Mouse (Mus musculus) midbrain, embryonic 15.5 days (tissue): ENCODE measurements around the gene Wdr5b. TPM values are rescaled to one million over a fixed set of nuclear protein-coding genes. Genes with fewer than 3 reads are reported as not detected.
"Not testable (repeated sequence)": the region's sequence is repeated elsewhere in the genome, so short reads cannot be mapped to it uniquely, and the experiment has no call there.

Experiments
- ATAC-seq: fragments of 200-750 bp; cut with Nextera tagmentation; replicated peaks from 2 replicates; pipeline ENCODE4 v1.8.0; 2017; ENCODE audit warnings: moderate TSS enrichment
- H3K27ac ChIP-seq: fragments of 300-500 bp; sonication (generic); 2 replicates; pipeline ENCODE4 v1.5.1; 2015; ENCODE audit warnings: mild to moderate bottlenecking, inconsistent platforms
- H3K27me3 ChIP-seq: fragments of 300-500 bp; sonication (generic); replicated peaks from 2 replicates; pipeline ENCODE4 v1.6.1; 2015; ENCODE audit warnings: inconsistent platforms
- H3K36me3 ChIP-seq: fragments of 300-500 bp; sonication (generic); replicated peaks from 2 replicates; pipeline ENCODE4 v1.6.1; 2015; ENCODE audit warnings: inconsistent platforms
- H3K4me1 ChIP-seq: fragments of 300-500 bp; sonication (generic); 2 replicates; pipeline ENCODE4 v1.6.1; 2015; ENCODE audit warnings: inconsistent platforms
- H3K4me2 ChIP-seq: fragments of 300-500 bp; sonication (generic); 2 replicates; pipeline ENCODE4 v1.6.1; 2015; ENCODE audit warnings: inconsistent platforms, mild to moderate bottlenecking, moderate library complexity
- H3K4me3 ChIP-seq: fragments of 300-500 bp; sonication (generic); 2 replicates; pipeline ENCODE4 v1.5.1; 2015; ENCODE audit warnings: mild to moderate bottlenecking, inconsistent platforms
- H3K9ac ChIP-seq: fragments of 300-500 bp; sonication (generic); 2 replicates; pipeline ENCODE4 v1.6.1; 2015; ENCODE audit warnings: mild to moderate bottlenecking, inconsistent platforms
- H3K9me3 ChIP-seq: fragments of 300-500 bp; sonication (generic); 2 replicates; pipeline ENCODE4 v1.6.1; 2016; ENCODE audit warnings: inconsistent platforms
- WGBS: fragments of 180-500 bp; shearing (Covaris S2); methylation state at CpG from one replicate; pipeline ENCODE4 v1.1.7; 2015; ENCODE audit warnings: mixed read lengths; 5-methylcytosine and 5-hydroxymethylcytosine counted together
- polyA plus RNA-seq: library from polyadenylated mRNA; unstranded; fragments of >200 nt; fragmentation: Nextera tagmentation; extraction: Ambion mirVana; gene quantifications from 2 replicates; pipeline ENCODE4 v1.2.1, GENCODE M21; 2015

Wdr5b gene
- polyA plus RNA-seq, 1 experiment from 2014 or later, result 13.2 TPM

DNA sequence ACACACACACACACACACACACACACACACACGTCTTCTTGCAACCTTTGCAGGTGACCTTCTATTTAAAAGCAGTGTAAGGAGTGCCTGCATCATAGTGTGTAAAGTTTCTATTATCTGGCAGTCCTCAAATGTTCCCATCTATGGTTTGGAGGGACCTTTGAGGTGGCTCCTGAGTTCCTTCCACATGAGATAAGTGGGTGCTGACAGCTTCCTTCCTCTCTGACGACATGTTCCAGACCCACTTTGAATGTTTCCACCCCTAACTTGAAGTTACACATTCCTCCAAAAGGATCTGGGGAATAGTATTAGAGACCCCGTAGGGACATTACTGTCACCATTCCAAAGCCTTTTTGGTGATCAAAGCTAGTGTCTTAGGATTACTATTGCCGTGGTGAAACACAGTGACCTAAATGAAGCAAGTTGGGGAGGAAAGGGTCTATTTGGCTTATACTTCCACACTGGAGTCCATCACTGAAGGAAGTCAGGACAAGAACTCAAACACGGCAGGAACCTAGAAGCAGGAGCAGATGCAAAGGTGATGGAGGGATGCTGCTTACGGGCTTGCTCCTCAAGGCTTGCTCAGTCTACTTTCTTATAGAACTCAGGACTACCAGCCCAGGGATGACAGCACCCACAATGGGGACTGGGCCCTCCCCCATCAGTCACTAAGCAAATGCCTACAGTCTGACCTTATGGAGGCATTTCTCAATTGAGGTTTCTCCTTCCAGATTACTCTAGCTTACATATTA, 12.7 kb downstream of the Wdr5b start:
- WGBS, result 92% methylated on average over 6 of the region's 6 CpGs
- H3K27ac ChIP-seq, result no peak overlapping the region
- no peak for ATAC-seq
- H3K4me1 ChIP-seq, result no peaks in the 10 kb centered on the region
- no peaks in the 10 kb centered on the region for H3K27me3 ChIP-seq
- H3K4me2 ChIP-seq, result no peak overlapping the region
- no peaks in the 10 kb centered on the region for H3K9me3 ChIP-seq
- H3K4me3 ChIP-seq, result no peak overlapping the region
- no peaks in the 10 kb centered on the region; the same call in 1 of the 2 replicates for H3K36me3 ChIP-seq
- no peak overlapping the region for H3K9ac ChIP-seq

DNA sequence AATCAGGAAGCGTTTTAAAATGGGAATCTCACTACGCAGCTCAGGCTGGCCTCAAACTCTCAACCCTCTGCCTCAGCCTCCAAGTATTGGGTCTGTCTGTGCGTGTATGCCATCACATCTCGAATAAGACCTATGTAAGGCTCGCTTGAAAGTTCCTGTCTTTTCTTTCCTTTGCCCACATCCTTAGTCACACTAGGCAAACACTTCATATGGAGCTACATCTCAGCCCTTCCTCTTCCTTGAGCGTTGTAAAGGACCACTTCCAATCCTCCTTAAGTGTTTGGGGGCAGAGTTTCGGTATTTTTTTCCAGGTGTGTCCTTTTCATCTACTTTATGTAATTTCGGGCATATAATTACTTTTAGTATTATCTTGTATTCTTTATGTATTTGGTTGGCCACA, 13.9 kb downstream of the Wdr5b start:
- no peak overlapping the region for H3K4me2 ChIP-seq
- no peak overlapping the region for H3K9ac ChIP-seq
- no peaks in the 10 kb centered on the region; the same call in 1 of the 2 replicates for H3K36me3 ChIP-seq
- H3K4me3 ChIP-seq, result no peak overlapping the region
- no peaks in the 10 kb centered on the region for H3K27me3 ChIP-seq
- H3K27ac ChIP-seq, result no peak overlapping the region
- no peak for ATAC-seq
- WGBS, result 93% methylated on average over 8 of the region's 8 CpGs
- H3K4me1 ChIP-seq, result no peaks in the 10 kb centered on the region
- no peaks in the 10 kb centered on the region for H3K9me3 ChIP-seq

DNA sequence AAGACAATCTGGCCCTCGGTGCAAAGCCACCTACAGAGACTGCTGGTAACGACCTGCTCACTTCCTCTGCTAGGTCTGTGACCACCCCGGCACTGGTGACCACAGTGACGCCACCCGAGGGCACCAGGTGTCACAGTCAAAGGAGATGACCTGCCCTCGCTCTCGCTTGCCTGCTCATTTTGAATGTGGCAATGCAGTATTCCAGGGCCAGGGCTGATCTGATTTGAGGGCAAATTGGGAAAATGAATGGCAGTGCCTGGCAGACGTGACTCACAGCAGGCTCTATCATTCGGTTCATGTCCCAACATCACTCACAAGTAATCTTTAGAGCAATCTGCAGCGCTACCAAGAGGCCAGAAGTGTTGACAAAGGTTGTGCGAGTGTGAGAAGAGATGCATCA, 15.4 kb downstream of the Wdr5b start:
- no peaks in the 10 kb centered on the region; the same call in 1 of the 2 replicates for H3K36me3 ChIP-seq
- ATAC-seq, result no peak
- no peaks in the 10 kb centered on the region for H3K27me3 ChIP-seq
- H3K27ac ChIP-seq, result no peak overlapping the region
- H3K4me3 ChIP-seq, result no peak overlapping the region
- H3K4me2 ChIP-seq, result no peak overlapping the region
- H3K9me3 ChIP-seq, result no peaks in the 10 kb centered on the region
- no peak overlapping the region for H3K9ac ChIP-seq
- H3K4me1 ChIP-seq, result no peaks in the 10 kb centered on the region
- WGBS, result 88% methylated on average over 11 of the region's 11 CpGs

DNA sequence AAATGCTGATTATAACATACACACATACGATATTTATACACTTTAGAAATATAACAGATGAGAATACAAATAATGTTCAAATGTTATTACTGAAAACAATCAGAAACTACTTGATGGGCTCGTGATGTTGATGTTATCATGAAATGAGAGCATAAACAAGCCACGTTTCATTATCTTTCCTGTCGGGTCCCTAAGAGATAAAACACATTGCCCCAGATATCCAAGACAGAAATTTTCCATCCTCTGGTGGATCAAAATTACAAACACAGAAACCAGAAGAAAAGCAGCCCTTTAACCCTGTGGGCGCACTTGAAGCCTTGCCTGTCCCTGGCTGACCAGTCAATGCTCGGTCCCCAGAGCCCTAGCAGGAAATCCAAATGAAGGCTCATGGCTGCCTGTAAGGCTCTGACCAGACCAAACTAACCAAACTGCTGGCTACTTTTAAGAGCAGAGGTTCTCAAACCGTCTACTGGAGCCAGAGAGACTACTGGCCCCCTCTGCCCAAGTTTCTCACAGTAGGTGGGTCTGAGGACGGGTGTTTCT, 17.0 kb downstream of the Wdr5b start:
- H3K9ac ChIP-seq, result no peak overlapping the region
- no peaks in the 10 kb centered on the region for H3K36me3 ChIP-seq
- ATAC-seq, result no peak
- H3K4me3 ChIP-seq, result no peak overlapping the region
- no peak overlapping the region for H3K27ac ChIP-seq
- no peak overlapping the region for H3K4me2 ChIP-seq
- H3K27me3 ChIP-seq, result no peaks in the 10 kb centered on the region
- 86% methylated on average over 8 of the region's 8 CpGs for WGBS
- no peaks in the 10 kb centered on the region for H3K9me3 ChIP-seq
- no peaks in the 10 kb centered on the region for H3K4me1 ChIP-seq

DNA sequence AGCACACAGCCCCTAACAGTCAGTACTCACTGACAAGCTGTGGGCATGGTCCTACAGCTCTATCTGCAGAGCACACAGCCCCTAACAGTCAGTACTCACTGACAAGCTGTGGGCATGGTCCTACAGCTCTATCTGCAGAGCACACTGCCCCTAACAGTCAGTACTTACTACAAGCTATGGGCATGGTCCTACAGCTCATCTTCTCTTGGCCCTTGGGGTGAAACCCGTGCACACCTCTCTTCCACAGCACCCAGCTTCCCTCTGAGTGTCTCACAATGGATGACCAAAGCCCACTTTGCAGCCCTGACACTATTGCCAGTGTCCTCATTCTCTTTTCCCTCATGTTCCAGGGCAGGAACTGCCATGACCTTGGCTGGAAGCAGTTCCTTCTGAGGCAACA, 21.5 kb downstream of the Wdr5b start:
- not testable (repeated sequence) for H3K4me1 ChIP-seq, H3K9ac ChIP-seq, H3K4me3 ChIP-seq, H3K4me2 ChIP-seq, H3K27me3 ChIP-seq, H3K9me3 ChIP-seq, H3K27ac ChIP-seq, H3K36me3 ChIP-seq, ATAC-seq
- WGBS, result 81% methylated on average over 1 of the region's 1 CpGs

DNA sequence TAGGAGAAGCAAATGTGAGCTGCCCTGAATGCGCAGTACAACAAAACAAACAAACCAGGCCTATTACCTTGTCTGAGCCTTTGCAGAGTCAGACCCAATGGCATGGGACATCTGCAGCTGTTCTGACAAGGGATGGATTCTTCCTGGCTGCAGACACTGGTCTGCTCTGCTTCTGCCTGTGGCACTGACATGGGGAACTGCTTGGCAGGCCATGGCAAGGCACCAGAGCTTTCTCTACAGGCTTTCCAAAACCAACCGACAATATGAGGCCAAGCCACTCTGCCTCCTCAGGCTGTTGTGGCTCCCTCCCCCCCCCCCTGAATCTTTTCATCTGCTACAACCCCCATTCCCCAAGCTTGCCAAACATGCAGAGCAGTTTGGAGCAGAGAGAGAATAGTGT, 22.3 kb downstream of the Wdr5b start:
- no peaks in the 10 kb centered on the region; the same call in 1 of the 2 replicates for H3K4me1 ChIP-seq
- no peak overlapping the region for H3K4me2 ChIP-seq
- no peak overlapping the region for H3K27ac ChIP-seq

DNA sequence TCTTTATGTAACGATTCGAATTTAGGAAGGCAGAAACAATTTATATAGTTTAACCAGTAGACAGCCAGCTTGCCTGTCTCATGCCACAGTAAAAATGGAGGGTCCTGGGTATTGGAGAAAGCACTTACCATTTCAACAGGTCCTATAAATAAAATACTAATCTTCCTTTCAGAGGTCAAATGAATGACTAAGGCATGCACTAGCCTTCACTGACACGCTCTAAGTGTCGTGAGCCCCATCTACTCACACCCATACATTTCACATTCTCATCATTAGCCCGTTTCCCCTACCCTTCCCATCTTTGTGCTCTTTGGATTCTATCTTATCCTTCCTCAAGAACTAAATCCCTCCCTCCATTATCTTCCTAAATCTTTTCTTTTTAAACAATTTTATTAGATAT, 23.9 kb downstream of the Wdr5b start:
- H3K9ac ChIP-seq, result no peak overlapping the region
- no peak overlapping the region for H3K27ac ChIP-seq
- no peaks in the 10 kb centered on the region for H3K9me3 ChIP-seq
- 90% methylated on average over 5 of the region's 5 CpGs for WGBS
- no peaks in the 10 kb centered on the region for H3K36me3 ChIP-seq
- no peak for ATAC-seq
- H3K27me3 ChIP-seq, result no peaks in the 10 kb centered on the region
- H3K4me2 ChIP-seq, result no peak overlapping the region
- no peak overlapping the region for H3K4me3 ChIP-seq
- peaks cover 9% of the 10 kb centered on the region for H3K4me1 ChIP-seq

More for the DNA sequence above, 22.3 kb downstream of the Wdr5b start:
- Histone ChIP-seq H3K36me3 (no peaks in the 10 kb centered on the region), H3K9me3 (no peaks in the 10 kb centered on the region), H3K9ac (no peak overlapping the region), H3K27me3 (no peaks in the 10 kb centered on the region), H3K4me3 (no peak overlapping the region)
- WGBS, result 84% methylated on average over 2 of the region's 2 CpGs
- ATAC-seq, result no peak

DNA sequence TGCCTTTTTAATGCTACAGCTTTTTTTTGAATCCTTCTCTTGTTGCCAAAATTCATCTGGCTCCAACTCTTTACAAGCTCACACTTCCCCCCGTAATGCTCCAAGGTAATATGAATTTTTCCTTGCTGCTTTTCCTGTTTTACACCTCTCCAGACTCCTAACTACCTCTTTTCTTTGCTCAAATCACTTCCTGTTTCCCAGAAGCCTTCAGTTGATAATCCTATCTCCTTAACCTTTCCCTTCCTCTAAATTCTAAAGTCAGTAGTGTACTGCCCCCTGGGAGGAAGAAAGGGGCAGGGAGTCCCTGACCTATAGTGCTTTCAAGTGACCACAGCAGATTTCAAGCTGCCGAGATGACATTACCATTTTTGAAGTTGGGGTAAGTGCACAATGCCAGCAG, 26.7 kb downstream of the Wdr5b start:
- H3K36me3 ChIP-seq, result no peaks in the 10 kb centered on the region
- no peak for ATAC-seq
- H3K27me3 ChIP-seq, result no peaks in the 10 kb centered on the region
- peaks cover 20% of the 10 kb centered on the region for H3K4me1 ChIP-seq
- H3K27ac ChIP-seq, result no peak overlapping the region
- H3K9me3 ChIP-seq, result no peaks in the 10 kb centered on the region
- H3K9ac ChIP-seq, result no peak overlapping the region
- no peak overlapping the region for H3K4me2 ChIP-seq
- 74% methylated on average over 2 of the region's 2 CpGs for WGBS
- no peak overlapping the region for H3K4me3 ChIP-seq

DNA sequence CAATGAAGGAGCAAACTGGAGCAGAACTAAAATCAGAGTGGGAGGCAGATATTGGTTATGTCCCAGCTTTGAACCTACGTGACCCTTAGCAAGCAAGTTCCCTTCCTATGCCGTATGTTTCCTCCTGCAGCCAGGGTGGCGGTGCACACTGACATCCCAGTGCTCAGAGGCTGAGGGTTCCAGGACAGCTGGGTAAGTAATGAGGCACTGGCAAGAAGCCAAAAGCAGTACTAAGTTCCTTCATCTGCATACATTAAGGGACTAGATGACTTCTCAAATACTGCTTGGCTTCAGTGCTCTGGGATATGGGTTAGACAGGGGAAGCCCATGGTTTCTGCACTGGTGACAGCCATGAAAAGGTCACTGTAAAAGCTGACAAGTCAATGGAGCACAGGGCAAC, 27.4 kb downstream of the Wdr5b start:
- Histone ChIP-seq H3K27ac (no peak overlapping the region), H3K9ac (no peak overlapping the region), H3K4me2 (no peak overlapping the region), H3K4me3 (no peak overlapping the region), H3K27me3 (no peaks in the 10 kb centered on the region), H3K9me3 (no peaks in the 10 kb centered on the region), H3K36me3 (no peaks in the 10 kb centered on the region), H3K4me1 (peaks cover 23% of the 10 kb centered on the region)
- 70% methylated on average over 3 of the region's 3 CpGs for whole genome bisulfite sequencing
- no peak for ATAC-seq

DNA sequence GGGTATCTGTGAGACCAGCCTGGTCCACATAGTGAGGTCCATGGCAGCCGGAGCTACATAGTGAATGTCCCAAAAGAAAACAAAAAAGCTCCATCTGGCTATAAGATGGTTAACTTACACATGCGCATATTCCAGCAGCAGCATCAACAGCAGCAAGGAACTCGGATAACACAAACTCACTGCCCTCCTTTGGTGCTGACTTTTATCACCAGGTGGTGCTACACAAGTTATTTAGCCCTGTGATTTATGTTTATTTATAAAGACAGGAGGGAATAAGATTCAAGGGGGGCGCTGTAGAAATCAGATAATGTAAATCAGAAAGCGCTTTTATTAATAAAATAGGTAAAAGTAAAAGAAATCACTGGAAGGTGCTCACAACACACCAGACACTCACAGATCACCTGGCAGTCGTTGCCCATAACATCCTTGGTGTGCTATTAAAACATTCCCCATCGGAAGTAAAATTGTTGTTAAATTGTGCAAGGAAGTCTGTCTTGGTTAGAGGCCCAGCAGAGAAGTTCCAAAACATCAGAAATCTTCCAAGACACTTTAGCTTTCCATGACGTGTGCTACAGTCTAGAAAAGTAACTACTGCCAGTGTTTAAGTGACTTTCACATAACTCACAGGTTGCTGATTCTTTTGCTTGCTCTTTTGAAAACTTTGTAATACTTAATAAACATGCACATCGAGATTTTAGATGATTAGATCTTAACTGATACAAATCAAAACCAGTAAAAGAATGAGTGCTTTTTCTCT, 29.0 kb downstream of the Wdr5b start:
- ATAC-seq, result no peak
- Histone ChIP-seq H3K36me3 (no peaks in the 10 kb centered on the region), H3K9ac (no peak overlapping the region), H3K4me2 (peak overlapping the region; percentile 61), H3K4me1 (peaks cover 23% of the 10 kb centered on the region), H3K27ac (no peak overlapping the region), H3K9me3 (no peaks in the 10 kb centered on the region), H3K4me3 (peak overlapping the region; percentile 81), H3K27me3 (no peaks in the 10 kb centered on the region)
- 34% methylated on average over 9 of the region's 9 CpGs for WGBS

DNA sequence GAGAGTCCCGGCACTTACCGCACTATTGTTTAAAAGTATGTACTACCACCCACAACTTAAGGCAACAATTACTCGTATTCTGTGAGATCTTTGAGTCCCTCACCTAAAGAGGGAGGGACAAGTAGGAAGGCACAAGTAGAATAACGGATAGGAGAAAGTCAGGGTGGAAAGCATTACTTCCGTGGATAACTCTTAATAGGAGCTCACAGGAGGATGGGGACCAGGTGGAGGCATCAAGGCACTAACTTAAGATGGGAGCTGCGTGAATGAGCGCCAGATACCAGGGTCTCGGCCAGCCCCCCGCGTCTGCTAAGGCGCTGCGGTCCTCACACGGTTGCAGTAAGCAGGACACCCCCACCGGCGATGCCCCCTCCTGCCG, 30.1 kb downstream of the Wdr5b start:
- Histone ChIP-seq H3K27ac (peak overlapping the region; percentile 98), H3K4me2 (peak overlapping the region; percentile 61), H3K36me3 (no peaks in the 10 kb centered on the region), H3K9ac (peak overlapping the region; percentile 92), H3K4me3 (peak overlapping the region; percentile 81), H3K4me1 (peaks cover 23% of the 10 kb centered on the region), H3K27me3 (no peaks in the 10 kb centered on the region), H3K9me3 (no peaks in the 10 kb centered on the region)
- under 1% methylated on average over 16 of the region's 16 CpGs for WGBS
- no peak; the same call in none of the 2 replicates for ATAC-seq

DNA sequence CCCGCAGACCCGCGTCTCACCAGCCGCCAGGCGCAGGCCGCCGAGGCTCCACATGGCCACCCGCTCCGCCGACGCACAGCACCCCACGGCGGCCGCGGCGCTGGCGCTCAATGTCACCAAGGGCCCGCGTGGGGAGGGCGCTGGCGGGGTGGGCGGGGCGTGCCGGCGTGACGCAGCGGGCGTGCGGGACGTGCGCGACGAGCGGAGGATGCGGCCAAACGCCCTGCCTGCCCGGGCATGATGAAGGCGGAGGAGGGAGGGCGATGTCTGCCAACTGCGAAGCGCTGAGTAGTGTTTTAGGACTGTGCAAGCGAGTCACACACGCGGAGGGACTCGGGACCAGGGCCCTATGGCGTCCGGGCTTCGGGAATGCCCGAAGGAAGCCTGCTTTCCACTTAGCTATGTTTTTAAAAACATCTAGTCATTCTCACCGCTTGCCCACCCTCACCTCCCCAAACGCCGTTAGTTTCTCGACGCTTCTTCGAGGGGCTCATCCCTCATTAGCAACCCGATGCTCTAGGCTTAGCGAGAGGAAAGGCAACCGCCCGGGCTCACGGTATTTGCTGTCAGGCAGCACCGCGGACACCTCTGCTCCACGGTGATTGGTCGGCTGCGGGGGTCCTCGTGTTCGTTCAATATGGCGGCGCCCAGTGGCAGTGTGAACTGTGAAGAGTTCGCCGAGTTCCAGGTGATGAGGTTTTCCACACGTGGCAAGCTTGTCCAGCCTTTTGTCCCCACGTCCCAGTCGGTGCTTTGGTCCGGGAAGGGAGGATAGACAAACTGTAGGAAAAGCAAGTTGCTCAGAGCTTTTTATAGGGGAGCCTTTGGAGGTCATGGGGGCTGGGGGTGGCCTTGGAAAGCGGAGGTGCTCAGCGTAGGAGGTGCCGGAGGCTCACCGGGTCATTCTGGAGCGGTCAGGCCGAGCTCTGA, 30.7 kb downstream of the Wdr5b start, which contains the start of the genes Fam162a and Ccdc58:
Fam162a (minus strand) TSS at position 145 of the 930 bp plus-strand sequence.
Ccdc58 (plus strand) TSS at position 236 of the 930 bp plus-strand sequence.
- peak; percentile 98 for ATAC-seq
- peak within 1 kb of the TSS; percentile 92 for H3K9ac ChIP-seq
- H3K9me3 ChIP-seq, result no peaks in the 10 kb centered on the region
- WGBS, result under 1% methylated on average over 75 of the region's 81 CpGs
- peak within 1 kb of the TSS; percentile 81 for H3K4me3 ChIP-seq
- H3K36me3 ChIP-seq, result no peaks in the 10 kb centered on the region
- peaks cover 23% of the 10 kb centered on the region for H3K4me1 ChIP-seq
- H3K4me2 ChIP-seq, result peak within 1 kb of the TSS; percentile 61
- peak within 1 kb of the TSS; percentile 98 for H3K27ac ChIP-seq
- H3K27me3 ChIP-seq, result no peaks in the 10 kb centered on the region
